Mouse (Mus musculus) layer of hippocampus, adult 2 months (tissue): ENCODE data around the gene Tmem222. TPM values are rescaled to one million over a fixed set of nuclear protein-coding genes. Genes with fewer than 3 reads are reported as not detected.

Experiments
- DNase-seq, 2 experiments: peaks; one replicate each; pipeline ENCODE4 v3.0.0; 2022; ENCODE audit warnings: low spot score in 2 of 2
- H3K27ac ChIP-seq: fragments of 200-600 bp; 2 replicates; pipeline ENCODE4 v1.8.1; 2022
- H3K4me3 ChIP-seq: fragments of 200-600 bp; 2 replicates; pipeline ENCODE4 v1.8.1; 2022; ENCODE audit warnings: mild to moderate bottlenecking
- CTCF ChIP-seq: fragments of 200-600 bp; conservative IDR thresholded peaks from 2 replicates; pipeline ENCODE4 v1.8.1; 2022; ENCODE audit warnings: antibody characterized with exemption, mild to moderate bottlenecking, moderate library complexity
- long read RNA-seq, 2 experiments: library from polyadenylated mRNA; stranded (forward); transcript quantifications; one replicate each; pipeline ENCODE4 v2.0.0; 2021; ENCODE audit warnings: borderline mapping rate in 2 of 2
- total RNA-seq, 2 experiments: library from RNA; stranded (reverse); gene quantifications; 2 replicates each; pipeline ENCODE4 v1.2.3; 2021

The Tmem222 gene
- total RNA-seq: 10 to 100 TPM; 89.1 to 94.4 TPM
- long read RNA-seq, experiment 1, transcript Tmem222-201 (6 exons, 1,484 nt): major isoform, 89 of 102 reads
- long read RNA-seq, experiment 1, partial matches to known transcripts: 3 of 102 reads
- long read RNA-seq, experiment 1, other reads (novel, unspliced or antisense): 8 of 102 reads
- long read RNA-seq, experiment 2, transcript Tmem222-205 (5 exons, 546 nt): minor isoform, 5 of 153 reads
- long read RNA-seq, experiment 2, transcript Tmem222-201 (6 exons, 1,484 nt): major isoform, 140 of 153 reads
- long read RNA-seq, experiment 2, partial matches to known transcripts: 1 of 153 reads
- long read RNA-seq, experiment 2, other reads (novel, unspliced or antisense): 7 of 153 reads

GRCm38 (mm10) chr4:133277104-133278026 lies at the start of gene Tmem222:
TSS of gene Tmem222 (minus strand) at chr4:133277792.
- H3K4me3 ChIP-seq: peak within 1 kb of the TSS; percentile 99
- no peak for TF ChIP-seq CTCF
- DNase-seq: peak; percentile 96 to 98
- peak within 1 kb of the TSS; percentile 98 for H3K27ac ChIP-seq

GRCm38 (mm10) chr4:133319667-133320066 lies 42.1 kb upstream of the Tmem222 start:
- no peak overlapping the region for H3K4me3 ChIP-seq
- no peak for TF ChIP-seq CTCF
- no peak overlapping the region for H3K27ac ChIP-seq
- DNase-seq: no peak

GRCm38 (mm10) chr4:133315991-133316390 lies 38.4 kb upstream of the Tmem222 start:
- TF ChIP-seq CTCF: no peak

GRCm38 (mm10) chr4:133314896-133315295 lies 37.3 kb upstream of the Tmem222 start:
- TF ChIP-seq CTCF: no peak
- Histone ChIP-seq H3K4me3 (no peak overlapping the region), H3K27ac (no peak overlapping the region)
- no peak for DNase-seq

More at GRCm38 (mm10) chr4:133315991-133316390, 38.4 kb upstream of the Tmem222 start:
- no peak for DNase-seq
- no peak overlapping the region for H3K4me3 ChIP-seq
- H3K27ac ChIP-seq: no peak overlapping the region

GRCm38 (mm10) chr4:133309948-133310347 lies 32.4 kb upstream of the Tmem222 start:
- TF ChIP-seq CTCF: peak; percentile 100
- DNase-seq: peak; percentile 77 to 95
- H3K4me3 ChIP-seq: no peak overlapping the region
- no peak overlapping the region for H3K27ac ChIP-seq

GRCm38 (mm10) chr4:133307331-133307730 lies 29.7 kb upstream of the Tmem222 start:
- peak in 1 of 2 experiments; percentile 62 for DNase-seq
- peak; percentile 91 for TF ChIP-seq CTCF
- Histone ChIP-seq H3K27ac (no peak overlapping the region), H3K4me3 (no peak overlapping the region)

GRCm38 (mm10) chr4:133305825-133306224 lies 28.2 kb upstream of the Tmem222 start:
- DNase-seq: no peak
- TF ChIP-seq CTCF: no peak
- Histone ChIP-seq H3K4me3 (no peak overlapping the region), H3K27ac (no peak overlapping the region)

GRCm38 (mm10) chr4:133304770-133305169 lies 27.2 kb upstream of the Tmem222 start:
- no peak overlapping the region for H3K4me3 ChIP-seq
- H3K27ac ChIP-seq: no peak overlapping the region
- no peak for TF ChIP-seq CTCF
- DNase-seq: no peak

GRCm38 (mm10) chr4:133302668-133303067 lies 25.1 kb upstream of the Tmem222 start:
- no peak for TF ChIP-seq CTCF
- H3K27ac ChIP-seq: peak overlapping the region; percentile 63
- H3K4me3 ChIP-seq: no peak overlapping the region
- no peak for DNase-seq

GRCm38 (mm10) chr4:133301802-133302201 lies 24.2 kb upstream of the Tmem222 start:
- peak; percentile 61 to 78 for DNase-seq
- H3K4me3 ChIP-seq: no peak overlapping the region
- H3K27ac ChIP-seq: peak overlapping the region; percentile 63
- TF ChIP-seq CTCF: peak; percentile 97

- Histone ChIP-seq H3K4me3 (no peak overlapping the region), H3K27ac (peak overlapping the region; percentile 83)
- no peak for TF ChIP-seq CTCF
- no peak for DNase-seq
Observed at GRCm38 (mm10) chr4:133300421-133300820, 22.8 kb upstream of the Tmem222 start.

GRCm38 (mm10) chr4:133299701-133300100 lies 22.1 kb upstream of the Tmem222 start:
- Histone ChIP-seq H3K27ac (peak overlapping the region; percentile 83), H3K4me3 (no peak overlapping the region)
- TF ChIP-seq CTCF: no peak
- DNase-seq: peak; percentile 68 to 78
